Mouse (Mus musculus) gastrocnemius, postnatal 4 days (tissue): Measurements from ENCODE around the gene Ctnnal1. TPM values are rescaled to one million over a fixed set of nuclear protein-coding genes. Genes with fewer than 3 reads are reported as not detected.

Source experiments
- DNase-seq, 2 experiments: peaks; one replicate each; pipeline ENCODE4 v3.0.0; 2021 to 2022; ENCODE audit warnings: low spot score in 2 of 2, mixed read lengths in 2 of 2
- microRNA-seq: library from miRNA; unstranded; fragments of <30 nt; microRNA quantifications from one replicate; pipeline ENCODE4 v1.2.0, GENCODE M21; 2021
- total RNA-seq, 2 experiments: library from RNA; stranded (reverse); gene quantifications; 2 replicates each; pipeline ENCODE4 v1.2.3; 2021

Ctnnal1 gene
- total RNA-seq, 2 experiments from 2014 or later = 22.7 to 25.1 TPM

DNA sequence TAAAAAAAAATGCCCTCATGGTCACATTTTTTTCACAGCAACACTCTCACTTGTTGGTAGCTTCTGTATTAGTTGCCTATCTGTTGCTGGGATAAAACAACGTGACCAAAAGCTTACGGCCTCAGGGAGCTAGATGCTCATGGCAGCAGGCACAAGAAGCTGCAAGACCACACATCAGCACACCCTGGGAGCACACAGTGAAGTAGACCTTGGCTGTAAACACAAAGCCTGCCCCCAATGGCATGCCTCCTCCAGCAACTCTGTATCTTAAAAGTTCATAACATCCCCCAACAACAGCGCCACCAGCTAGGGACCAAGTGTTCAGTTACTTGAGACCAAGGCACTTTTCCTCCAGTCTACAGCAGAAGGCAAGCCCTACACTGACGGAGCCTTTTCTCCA lies 55.9 kb downstream of the Ctnnal1 start:
- DNase-seq = no peak

DNA sequence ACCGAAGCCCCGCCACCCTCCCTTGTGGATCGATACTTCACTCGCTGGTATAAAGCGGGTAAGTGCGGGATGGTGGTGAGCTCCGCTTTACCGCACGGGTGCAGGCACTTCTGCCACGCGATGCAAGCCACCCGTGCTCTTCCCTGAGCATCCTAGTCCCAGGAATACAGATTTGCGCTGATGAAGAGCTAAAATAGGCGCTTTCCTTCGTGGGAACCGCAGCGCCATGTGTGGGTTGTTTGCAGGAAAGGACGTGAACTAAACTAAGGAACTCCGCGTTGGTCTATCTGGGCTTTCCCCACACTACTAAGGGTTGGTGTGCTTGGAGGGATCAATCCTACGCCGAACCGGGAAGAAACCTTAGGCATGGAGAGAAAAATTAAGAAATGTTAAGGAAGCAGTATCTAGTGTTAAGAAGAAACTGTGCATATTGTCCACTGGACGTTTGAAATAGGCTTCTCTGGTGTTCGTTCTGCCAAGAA lies 62.3 kb downstream of the Ctnnal1 start:
- DNase-seq = no peak

DNA sequence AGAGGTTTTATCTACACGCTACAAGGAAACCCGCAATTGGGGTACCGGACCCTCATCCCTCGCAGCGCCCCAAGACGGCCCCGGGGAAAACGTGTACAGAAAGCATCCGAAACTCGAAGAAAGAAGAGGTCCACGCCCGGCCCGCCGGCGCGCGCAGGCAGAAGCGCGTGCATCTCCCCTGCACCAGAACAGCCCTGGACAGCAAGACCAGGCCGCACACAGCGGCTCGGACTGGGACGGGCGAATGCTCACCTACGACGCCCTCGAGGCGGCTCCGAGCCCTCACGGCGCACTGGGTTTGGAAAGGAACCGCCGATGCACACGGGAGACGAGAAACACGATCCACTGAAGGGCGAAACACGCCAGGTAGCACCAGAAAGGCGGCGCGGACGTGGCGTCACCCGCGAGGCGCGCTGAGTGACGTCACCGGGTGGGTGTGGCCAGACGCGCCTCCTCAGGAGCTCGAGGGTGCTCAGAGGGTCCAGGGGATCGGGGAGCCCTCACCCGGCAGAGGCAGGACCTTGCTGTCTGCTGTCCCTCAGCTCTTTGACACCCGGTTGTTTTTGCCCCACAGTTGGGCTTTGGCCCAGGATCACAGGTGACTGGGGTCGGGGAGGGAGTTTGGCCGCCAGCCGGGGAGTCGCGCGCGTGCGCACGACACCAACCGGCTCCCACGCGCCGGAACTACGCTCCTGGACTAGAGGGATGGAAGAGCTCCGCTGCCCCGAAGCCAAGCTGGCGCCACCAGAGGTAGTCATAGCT lies 62.9 kb downstream of the Ctnnal1 start, which contains the start of the genes Elp1 and Fam206a:
TSS of gene Elp1 (minus strand) at position 425 of the 762 bp plus-strand sequence.
TSS of gene Fam206a (plus strand) at position 439 of the 762 bp plus-strand sequence.
- DNase-seq = peak; percentile 89 to 96

DNA sequence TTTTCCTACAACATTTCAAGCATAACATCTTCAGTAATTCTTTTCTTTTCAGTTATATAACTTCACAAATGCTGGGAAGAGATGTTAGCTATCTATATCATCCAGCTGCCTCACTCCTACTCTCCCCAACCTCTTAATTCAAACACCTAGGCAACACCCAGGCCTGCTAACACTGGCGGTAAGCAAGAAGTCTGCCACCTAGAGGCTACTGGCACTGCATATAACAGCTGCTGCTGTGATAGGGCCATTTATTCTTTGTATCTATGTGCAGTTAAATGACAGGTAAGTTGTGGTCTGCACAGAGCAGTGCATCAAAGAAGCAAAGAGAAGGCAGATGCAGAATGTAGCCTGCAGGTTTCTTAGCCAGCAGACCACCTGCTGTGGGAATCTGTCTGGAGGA lies 73.6 kb downstream of the Ctnnal1 start:
- DNase-seq = no peak

DNA sequence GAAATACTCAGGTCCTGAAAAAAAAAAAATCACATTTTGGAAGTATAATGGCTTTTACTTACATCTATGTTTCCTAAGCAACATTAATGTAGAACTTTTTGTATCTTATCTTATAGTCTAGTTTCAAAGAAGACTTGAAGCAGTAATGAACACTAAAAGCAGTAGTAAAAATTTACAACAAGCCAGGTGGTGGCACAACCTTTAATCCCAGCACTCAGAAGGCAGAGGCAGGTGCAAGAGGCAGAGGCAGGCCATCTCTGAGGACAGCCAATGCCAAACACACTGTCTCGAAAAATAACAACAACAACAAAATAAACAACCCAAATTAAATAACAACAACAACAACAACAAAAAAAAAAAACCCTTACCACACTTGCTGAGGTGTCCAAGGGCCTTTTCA lies 93.9 kb downstream of the Ctnnal1 start:
- DNase-seq = no peak

DNA sequence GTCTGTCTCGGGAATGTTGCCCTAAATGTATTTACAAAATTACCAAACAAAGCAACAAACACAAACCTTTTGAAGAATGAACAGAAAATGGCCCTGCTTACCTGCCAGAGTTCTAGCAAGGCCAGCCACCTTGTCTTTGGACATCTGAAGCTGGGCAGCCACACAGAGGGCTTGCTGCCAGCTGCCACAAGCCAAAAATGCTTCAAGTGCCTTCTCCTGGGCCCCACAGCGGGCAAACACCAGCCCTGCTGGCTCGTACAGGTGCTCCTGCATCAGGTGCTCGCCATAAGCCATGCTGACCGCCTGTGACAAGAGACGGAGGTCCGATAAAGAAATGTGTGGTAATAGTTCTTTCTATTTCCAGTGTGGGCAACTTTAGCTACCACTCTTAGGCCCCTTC lies 96.1 kb downstream of the Ctnnal1 start:
- no peak for DNase-seq

DNA sequence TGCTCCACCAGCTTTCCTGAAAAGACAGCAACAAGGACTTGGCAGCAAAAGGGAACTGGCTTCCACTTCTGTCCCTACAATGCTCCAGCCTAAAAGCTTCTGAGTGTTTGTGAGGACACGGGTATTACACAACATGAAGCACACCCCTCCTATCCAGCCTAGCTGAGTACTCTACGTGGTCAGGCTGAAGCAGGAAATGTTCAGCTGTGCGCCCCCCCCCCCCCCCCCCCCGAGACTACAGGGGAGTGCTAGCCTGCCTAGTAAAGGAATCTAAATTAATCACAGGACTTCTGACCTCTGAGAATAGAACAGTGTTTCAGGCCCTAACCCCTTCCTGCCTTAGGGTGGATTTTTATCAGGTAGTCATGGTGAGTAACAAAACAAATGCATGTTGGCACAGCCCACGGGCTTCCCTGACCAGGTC lies 97.1 kb downstream of the Ctnnal1 start:
- DNase-seq = no peak

Small RNA genes within 50 kb of the gene (microRNA-seq; reads per million reads assigned to microRNA genes)
- gene Mir32 = 36.2 reads per million, percentile 40 among the genes with 10 or more reads in this experiment

Other genes with a start within 250 kb of the Ctnnal1 start
- gene Gm26657, start 125.1 kb downstream of the Ctnnal1 start, total RNA-seq = not detected
- not detected for gene Actl7b, start 123.7 kb downstream of the Ctnnal1 start, total RNA-seq
- not detected for gene Actl7a, start 121.8 kb downstream of the Ctnnal1 start, total RNA-seq
- 10 to 100 TPM; 41.5 to 42.5 TPM for gene Elp1, start 62.9 kb downstream of the Ctnnal1 start, total RNA-seq
- gene Fam206a, start 62.8 kb downstream of the Ctnnal1 start, total RNA-seq = 1 to 10 TPM; 6.9 TPM
- 10 to 100 TPM; 28.6 to 32.3 TPM for gene Tmem245, start 82.2 kb upstream of the Ctnnal1 start, total RNA-seq
- gene Frrs1l, start 125.2 kb upstream of the Ctnnal1 start, total RNA-seq = under 1 TPM; 0.05 to 0.26 TPM